Mouse (Mus musculus): ENCODE data around the gene 2310050C09Rik. TPM values are rescaled to one million over a fixed set of nuclear protein-coding genes. Genes with fewer than 3 reads are reported as not detected.

The 2310050C09Rik gene
- polyA plus RNA-seq (2012; rRNA removed), result not detected in 2 replicates
- polyA plus RNA-seq (2014; fragmentation: Nextera tagmentation; extraction: Ambion mirVana), result not detected in 2 replicates

DNA sequence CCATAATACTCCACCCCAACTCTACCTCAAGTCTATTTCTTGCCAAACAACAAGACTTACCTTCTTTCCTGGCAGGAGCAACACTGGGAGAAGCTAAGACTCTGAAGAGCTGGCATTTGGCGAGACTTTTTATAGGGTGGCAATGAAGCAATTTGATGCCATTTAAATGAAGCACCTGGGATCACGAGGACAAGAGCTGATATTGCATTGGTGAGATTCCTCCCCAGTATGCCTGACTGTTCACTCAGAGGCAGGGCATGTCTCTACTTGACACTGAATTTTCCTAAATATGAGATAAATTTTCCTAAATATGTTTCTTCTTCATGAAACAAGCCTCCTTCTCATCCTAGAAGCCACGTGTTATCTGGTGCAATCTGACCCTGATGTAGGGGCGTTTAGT lies at the start of gene 2310050C09Rik:
Gene 2310050C09Rik, minus strand, starts transcription at position 101 of the 400 bp plus-strand sequence.
- no peak within 1 kb of the TSS for H3K9ac ChIP-seq (replicated peaks)
- H3K27me3 ChIP-seq (ENCODE audit: control insufficient read depth, insufficient read depth, low read length), result no peaks in the 10 kb centered on the region
- H3K4me1 ChIP-seq (replicated peaks; ENCODE audit: control insufficient read depth in 2 of 2, insufficient read depth in 2 of 2, low read length in 1 of 2), result no peaks in the 10 kb centered on the region
- TF ChIP-seq EP300 (IDR thresholded peaks at IDR 0.05; ENCODE audit: low read depth) (no peak), CTCF (IDR thresholded peaks at IDR 0.05; ENCODE audit: low read depth) (no peak)
- no peaks in the 10 kb centered on the region for H3K9me3 ChIP-seq (ENCODE audit: control insufficient read depth, low read length)
- ATAC-seq (ENCODE audit: insufficient read depth) (no peak), DNase-seq (ENCODE audit: low read depth in 3 of 3, low spot score in 3 of 3) (no peak)
- no peak within 1 kb of the TSS for H3K4me2 ChIP-seq (ENCODE audit: low read depth)
- H3K36me3 ChIP-seq (replicated peaks; ENCODE audit: control insufficient read depth, insufficient read depth, low read depth), result no peaks in the 10 kb centered on the region
- H3K27ac ChIP-seq, result no peak within 1 kb of the TSS
- H3K4me3 ChIP-seq (ENCODE audit: insufficient read depth in 1 of 2, low read depth in 2 of 2, low read length in 2 of 2), result no peak within 1 kb of the TSS
- 57% methylated on average over 4 of the region's 4 CpGs for WGBS (ENCODE audit: insufficient replicate concordance)

DNA sequence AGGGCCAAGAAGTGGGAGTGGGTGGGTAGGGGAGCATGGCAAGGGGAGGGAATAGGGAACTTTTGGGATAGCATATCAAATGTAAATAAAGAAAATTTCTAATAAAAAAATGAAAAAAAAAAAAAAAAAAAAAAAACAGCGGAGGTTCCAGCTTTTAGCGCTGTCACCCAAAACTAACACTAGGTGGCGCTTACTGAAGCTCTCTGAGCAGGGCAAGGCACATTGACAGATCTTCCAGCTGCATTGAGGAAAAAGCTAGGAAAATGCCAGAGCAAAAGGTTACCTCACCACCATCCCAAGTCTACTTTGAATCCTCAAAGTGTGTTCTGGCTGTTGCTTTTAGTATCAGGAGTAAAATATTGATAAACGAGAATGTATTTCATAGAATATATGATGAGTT lies 37.6 kb upstream of the 2310050C09Rik start:
- no peak overlapping the region for H3K4me3 ChIP-seq (ENCODE audit: insufficient read depth in 1 of 2, low read depth in 2 of 2, low read length in 2 of 2)

DNA sequence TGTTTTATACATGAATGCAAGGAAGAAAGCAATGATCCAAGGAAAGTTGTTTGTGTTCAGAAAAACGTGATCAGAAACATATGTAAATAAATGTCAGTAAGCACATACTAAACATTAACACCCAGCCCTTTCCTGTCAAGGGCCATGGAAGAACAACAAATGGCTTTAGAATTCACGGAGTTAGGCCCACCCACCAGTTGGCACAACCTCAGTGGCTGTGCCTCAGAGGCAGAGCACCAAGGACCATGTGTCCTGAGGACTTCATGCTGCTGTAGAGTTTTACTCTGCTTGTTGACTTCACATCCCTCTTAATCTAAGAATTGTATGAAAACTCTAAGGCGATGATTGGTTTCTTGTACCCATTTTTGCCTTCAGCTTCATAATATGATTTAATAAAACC lies 35.2 kb upstream of the 2310050C09Rik start:
- Histone ChIP-seq H3K36me3 (replicated peaks; ENCODE audit: control insufficient read depth, insufficient read depth, low read depth) (no peaks in the 10 kb centered on the region), H3K4me3 (ENCODE audit: insufficient read depth in 1 of 2, low read depth in 2 of 2, low read length in 2 of 2) (no peak overlapping the region), H3K27ac (no peak overlapping the region), H3K4me1 (replicated peaks; ENCODE audit: control insufficient read depth in 2 of 2, insufficient read depth in 2 of 2, low read length in 1 of 2) (no peaks in the 10 kb centered on the region), H3K27me3 (ENCODE audit: control insufficient read depth, insufficient read depth, low read length) (no peaks in the 10 kb centered on the region), H3K9me3 (ENCODE audit: control insufficient read depth, low read length) (no peaks in the 10 kb centered on the region), H3K4me2 (ENCODE audit: low read depth) (no peak overlapping the region), H3K9ac (replicated peaks) (no peak overlapping the region)
- TF ChIP-seq CTCF (IDR thresholded peaks at IDR 0.05; ENCODE audit: low read depth) (no peak), EP300 (IDR thresholded peaks at IDR 0.05; ENCODE audit: low read depth) (no peak)
- no peak for ATAC-seq (ENCODE audit: insufficient read depth)
- no peak for DNase-seq (ENCODE audit: low read depth in 3 of 3, low spot score in 3 of 3)
- WGBS (ENCODE audit: insufficient replicate concordance), result 31% methylated on average over 3 of the region's 3 CpGs

More for the DNA sequence above, 37.6 kb upstream of the 2310050C09Rik start:
- H3K27ac ChIP-seq, result no peak overlapping the region
- H3K4me1 ChIP-seq (replicated peaks; ENCODE audit: control insufficient read depth in 2 of 2, insufficient read depth in 2 of 2, low read length in 1 of 2), result no peaks in the 10 kb centered on the region
- no peak for TF ChIP-seq EP300 (IDR thresholded peaks at IDR 0.05; ENCODE audit: low read depth)
- peak; percentile 56; the same call in 1 of the 2 replicates for TF ChIP-seq CTCF (IDR thresholded peaks at IDR 0.05; ENCODE audit: low read depth)
- no peak overlapping the region for H3K9ac ChIP-seq (replicated peaks)
- ATAC-seq (ENCODE audit: insufficient read depth) (no peak), DNase-seq (ENCODE audit: low read depth in 3 of 3, low spot score in 3 of 3) (no peak)
- H3K9me3 ChIP-seq (ENCODE audit: control insufficient read depth, low read length), result no peaks in the 10 kb centered on the region
- H3K36me3 ChIP-seq (replicated peaks; ENCODE audit: control insufficient read depth, insufficient read depth, low read depth), result no peaks in the 10 kb centered on the region
- WGBS (ENCODE audit: insufficient replicate concordance), result 30% methylated on average over 4 of the region's 4 CpGs
- H3K4me2 ChIP-seq (ENCODE audit: low read depth), result no peak overlapping the region
- no peaks in the 10 kb centered on the region for H3K27me3 ChIP-seq (ENCODE audit: control insufficient read depth, insufficient read depth, low read length)

DNA sequence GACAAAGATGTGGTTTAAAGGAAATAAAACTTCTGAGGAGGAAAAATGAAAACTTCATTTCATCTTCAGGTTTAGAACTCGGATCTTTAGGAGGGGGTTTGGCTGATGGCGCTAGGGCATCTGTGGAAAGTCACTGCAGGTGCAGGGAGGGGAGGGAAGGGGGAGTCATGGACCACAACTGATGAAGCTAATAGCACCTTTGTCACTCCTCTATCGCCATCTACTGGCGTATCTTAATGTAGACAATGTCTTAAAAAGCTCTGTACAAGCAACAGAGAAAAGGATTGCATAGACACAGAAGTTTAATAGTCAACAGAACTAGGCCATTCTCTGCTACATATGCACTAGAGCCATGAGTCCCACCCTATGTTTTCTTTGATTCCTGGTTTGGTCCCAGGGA lies 33.6 kb upstream of the 2310050C09Rik start:
- H3K9ac ChIP-seq (replicated peaks), result no peak overlapping the region
- no peak overlapping the region for H3K4me2 ChIP-seq (ENCODE audit: low read depth)
- H3K4me3 ChIP-seq (ENCODE audit: insufficient read depth in 1 of 2, low read depth in 2 of 2, low read length in 2 of 2), result no peak overlapping the region
- H3K27ac ChIP-seq, result no peak overlapping the region
- H3K36me3 ChIP-seq (replicated peaks; ENCODE audit: control insufficient read depth, insufficient read depth, low read depth), result no peaks in the 10 kb centered on the region
- no peak for DNase-seq (ENCODE audit: low read depth in 3 of 3, low spot score in 3 of 3)
- no peak for ATAC-seq (ENCODE audit: insufficient read depth)
- H3K4me1 ChIP-seq (replicated peaks; ENCODE audit: control insufficient read depth in 2 of 2, insufficient read depth in 2 of 2, low read length in 1 of 2), result no peaks in the 10 kb centered on the region
- no peak for TF ChIP-seq EP300 (IDR thresholded peaks at IDR 0.05; ENCODE audit: low read depth)
- TF ChIP-seq CTCF (IDR thresholded peaks at IDR 0.05; ENCODE audit: low read depth), result 0 out of 2 replicates have a peak, but pooled peaks have one; percentile 27
- H3K27me3 ChIP-seq (ENCODE audit: control insufficient read depth, insufficient read depth, low read length), result no peaks in the 10 kb centered on the region
- WGBS (ENCODE audit: insufficient replicate concordance), result 15% methylated on average over 4 of the region's 4 CpGs
- H3K9me3 ChIP-seq (ENCODE audit: control insufficient read depth, low read length), result no peaks in the 10 kb centered on the region

DNA sequence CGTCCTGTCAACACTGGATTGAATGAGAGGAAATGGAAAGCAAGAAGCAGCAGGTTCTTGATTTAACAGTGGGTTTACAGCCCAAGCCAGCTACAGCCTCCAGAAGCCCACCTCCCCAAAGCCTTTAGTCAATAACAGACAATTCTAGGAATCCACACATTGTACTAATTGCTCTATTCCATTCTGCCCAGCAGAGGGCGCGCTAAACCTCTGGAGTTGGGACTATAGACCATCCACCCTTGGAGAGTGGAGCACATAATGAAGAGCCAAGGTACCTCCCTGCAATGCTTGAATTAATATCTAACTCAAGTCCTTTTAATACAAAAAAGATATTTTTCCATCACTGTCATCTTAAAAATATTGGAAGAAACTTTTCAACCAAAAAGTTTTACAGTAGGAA lies 33.0 kb upstream of the 2310050C09Rik start:
- Histone ChIP-seq H3K9ac (replicated peaks) (no peak overlapping the region), H3K9me3 (ENCODE audit: control insufficient read depth, low read length) (no peaks in the 10 kb centered on the region), H3K4me3 (ENCODE audit: insufficient read depth in 1 of 2, low read depth in 2 of 2, low read length in 2 of 2) (no peak overlapping the region), H3K36me3 (replicated peaks; ENCODE audit: control insufficient read depth, insufficient read depth, low read depth) (no peaks in the 10 kb centered on the region), H3K4me2 (ENCODE audit: low read depth) (no peak overlapping the region), H3K4me1 (replicated peaks; ENCODE audit: control insufficient read depth in 2 of 2, insufficient read depth in 2 of 2, low read length in 1 of 2) (no peaks in the 10 kb centered on the region), H3K27ac (no peak overlapping the region), H3K27me3 (ENCODE audit: control insufficient read depth, insufficient read depth, low read length) (no peaks in the 10 kb centered on the region)
- DNase-seq (ENCODE audit: low read depth in 3 of 3, low spot score in 3 of 3) (no peak), ATAC-seq (ENCODE audit: insufficient read depth) (no peak)
- TF ChIP-seq CTCF (IDR thresholded peaks at IDR 0.05; ENCODE audit: low read depth) (peak; percentile 62), EP300 (IDR thresholded peaks at IDR 0.05; ENCODE audit: low read depth) (no peak)
- 11% methylated on average over 3 of the region's 3 CpGs for WGBS (ENCODE audit: insufficient replicate concordance)
